Mouse (Mus musculus) MEL (cell line): Measurements from ENCODE around the gene Atp11b. TPM values are rescaled to one million over a fixed set of nuclear protein-coding genes. Genes with fewer than 3 reads are reported as not detected.

Experiments
- DNase-seq: peaks from one replicate; pipeline ENCODE4 v3.0.0; 2011; ENCODE audit warnings: low read depth, low spot score
- H3K27ac ChIP-seq: 2 replicates; pipeline ENCODE4 v1.5.1; 2012; ENCODE audit warnings: low read depth, mild to moderate bottlenecking, control low read depth, low read length, moderate library complexity; ENCODE audit not compliant: control insufficient read depth
- H3K27me3 ChIP-seq, 2 experiments: fragments of 150-350 bp in 1 of 2; sonication (generic) in 1 of 2; 2 replicates each; pipeline ENCODE4 v1.6.1; 2012; ENCODE audit warnings: low read length in 2 of 2, mild to moderate bottlenecking in 2 of 2, improper control_type of control experiment in 1 of 2, moderate library complexity in 1 of 2; ENCODE audit not compliant: insufficient read depth in 2 of 2, control insufficient read depth in 1 of 2
- H3K36me3 ChIP-seq, 2 experiments: 2 replicates each; pipeline ENCODE4 v1.6.1; 2012 to 2014; ENCODE audit warnings: low read length in 2 of 2, improper control_type of control experiment in 1 of 2, inconsistent platforms in 1 of 2, mild to moderate bottlenecking in 1 of 2; ENCODE audit not compliant: insufficient read depth in 2 of 2, control insufficient read depth in 1 of 2
- H3K4me1 ChIP-seq, 2 experiments: fragments of 150-350 bp in 1 of 2; sonication (generic) in 1 of 2; 2 replicates each; pipeline ENCODE4 v1.6.1; 2012; ENCODE audit warnings: low read length in 2 of 2, improper control_type of control experiment in 1 of 2, mild to moderate bottlenecking in 1 of 2; ENCODE audit not compliant: insufficient read depth in 2 of 2, control insufficient read depth in 1 of 2
- H3K4me3 ChIP-seq, 2 experiments: fragments of 150-350 bp in 1 of 2; sonication (generic) in 1 of 2; 2 replicates each; pipeline ENCODE4 v1.5.1; 2012; ENCODE audit warnings: low read depth in 2 of 2, low read length in 2 of 2, mild to moderate bottlenecking in 2 of 2, moderate library complexity in 2 of 2, control low read depth in 1 of 2, improper control_type of control experiment in 1 of 2; ENCODE audit not compliant: control insufficient read depth in 1 of 2, insufficient read depth in 1 of 2
- H3K79me2 ChIP-seq: 2 replicates; pipeline ENCODE4 v1.6.1; 2012; ENCODE audit warnings: mild to moderate bottlenecking, low read length, moderate library complexity; ENCODE audit not compliant: control insufficient read depth, poor library complexity, insufficient read depth
- H3K9ac ChIP-seq: 2 replicates; pipeline ENCODE4 v1.6.1; 2012; ENCODE audit warnings: low read depth, mild to moderate bottlenecking, control low read depth, low read length, moderate library complexity; ENCODE audit not compliant: control insufficient read depth, poor library complexity, severe bottlenecking
- H3K9me3 ChIP-seq: fragments of 150-350 bp; sonication (generic); replicated peaks from 2 replicates; pipeline ENCODE4 v1.6.1; 2012; ENCODE audit warnings: mild to moderate bottlenecking, low read length, improper control_type of control experiment, moderate library complexity; ENCODE audit not compliant: insufficient read depth
- CHD1 ChIP-seq: IDR thresholded peaks from 2 replicates; pipeline ENCODE4 v1.6.1; 2012; ENCODE audit warnings: low read depth, mild to moderate bottlenecking, inconsistent platforms, low read length, improper control_type of control experiment
- GABPA ChIP-seq: IDR thresholded peaks from 2 replicates; pipeline ENCODE4 v1.6.1; 2012; ENCODE audit warnings: low read depth, mild to moderate bottlenecking, inconsistent platforms, low read length, improper control_type of control experiment, moderate library complexity
- HCFC1 ChIP-seq: IDR thresholded peaks from 2 replicates; pipeline ENCODE4 v1.6.1; 2012; ENCODE audit warnings: low read depth, mild to moderate bottlenecking, inconsistent platforms, low read length, improper control_type of control experiment, moderate library complexity
- JUND ChIP-seq: IDR thresholded peaks from 2 replicates; pipeline ENCODE4 v1.6.1; 2011; ENCODE audit warnings: low read depth, mild to moderate bottlenecking, improper control_type of control experiment, low read length
- KAT2A ChIP-seq: conservative IDR thresholded peaks from 2 replicates; pipeline ENCODE4 v1.6.1; 2012; ENCODE audit warnings: low read depth, low read length, improper control_type of control experiment, inconsistent platforms
- MXI1 ChIP-seq: IDR thresholded peaks from 2 replicates; pipeline ENCODE4 v1.6.1; 2011; ENCODE audit warnings: mild to moderate bottlenecking, low read depth, low read length, improper control_type of control experiment
- MYB ChIP-seq: IDR thresholded peaks from 2 replicates; pipeline ENCODE4 v1.6.1; 2011; ENCODE audit warnings: mild to moderate bottlenecking, low read depth, low read length, improper control_type of control experiment
- MYC ChIP-seq: IDR thresholded peaks from 2 replicates; pipeline ENCODE4 v1.6.1; 2011; ENCODE audit warnings: low read depth, mild to moderate bottlenecking, low read length, improper control_type of control experiment, moderate library complexity
- NELFE ChIP-seq: IDR thresholded peaks from 2 replicates; pipeline ENCODE4 v1.6.1; 2011; ENCODE audit warnings: low read depth, low read length, improper control_type of control experiment
- RCOR1 ChIP-seq: IDR thresholded peaks from 2 replicates; pipeline ENCODE4 v1.6.1; 2012; ENCODE audit warnings: low read depth, mild to moderate bottlenecking, inconsistent platforms, low read length, improper control_type of control experiment
- SMC3 ChIP-seq: IDR thresholded peaks from 2 replicates; pipeline ENCODE4 v1.6.1; 2011; ENCODE audit warnings: low read depth, low read length, improper control_type of control experiment
- TAL1 ChIP-seq: IDR thresholded peaks from 2 replicates; pipeline ENCODE4 v1.6.1; 2012; ENCODE audit warnings: mild to moderate bottlenecking, inconsistent platforms, low read length, moderate library complexity, mixed read lengths
- USF1 ChIP-seq: IDR thresholded peaks from 2 replicates; pipeline ENCODE4 v1.6.1; 2014; ENCODE audit warnings: low read depth, mild to moderate bottlenecking, inconsistent platforms, low read length, improper control_type of control experiment, moderate library complexity
- USF2 ChIP-seq, 2 experiments: IDR thresholded peaks; 2 replicates each; pipeline ENCODE4 v1.6.1; 2011 to 2012; ENCODE audit warnings: improper control_type of control experiment in 2 of 2, low read length in 2 of 2, borderline replicate concordance in 1 of 2, inconsistent platforms in 1 of 2, low read depth in 1 of 2, mild to moderate bottlenecking in 1 of 2; ENCODE audit not compliant: insufficient read depth in 1 of 2
- ZC3H11A ChIP-seq: IDR thresholded peaks from 2 replicates; pipeline ENCODE4 v1.6.1; 2012; ENCODE audit warnings: low read depth, mild to moderate bottlenecking, inconsistent platforms, low read length, improper control_type of control experiment
- ZKSCAN1 ChIP-seq: IDR thresholded peaks from 2 replicates; pipeline ENCODE4 v1.6.1; 2012; ENCODE audit warnings: low read depth, mild to moderate bottlenecking, inconsistent platforms, low read length, improper control_type of control experiment, moderate library complexity
- polyA plus RNA-seq, 2 experiments: library from polyadenylated mRNA; stranded (reverse) in 1 of 2; unstranded in 1 of 2; fragments of >175 nt in 1 of 2; fragments of >200 nt in 1 of 2; gene quantifications; 2 replicates each; pipeline versions ENCODE4 v1.2.1 to v1.2.4; 2012; ENCODE audit warnings: low replicate concordance in 2 of 2, low read depth in 1 of 2; ENCODE audit not compliant: insufficient read length in 2 of 2, insufficient read depth in 1 of 2, missing spikeins in 1 of 2
- total RNA-seq: library from RNA; depleted of rRNA; stranded (reverse); fragments of 300-350 nt; gene quantifications from 2 replicates; pipeline ENCODE4 v1.2.3, GENCODE M21; 2012

The Atp11b gene
- total and polyA plus RNA-seq, 3 experiments, result 25.9 to 57.9 (median 52.3) TPM

GRCm38 (mm10) chr3:35725096-35725495 lies 28.8 kb upstream of the Atp11b start:
- Histone ChIP-seq H3K9ac (no peak overlapping the region), H3K4me1 (peaks cover 0 to 15% of the 10 kb centered on the region in 2 experiments; a peak in 3 of 4 replicates), H3K27ac (no peak overlapping the region), H3K9me3 (no peaks in the 10 kb centered on the region)
- DNase-seq, result no peak
- TF ChIP-seq USF2 (IDR thresholded peaks at IDR 0.05; ENCODE audit: borderline replicate concordance in 1 of 2, insufficient read depth in 1 of 2, low read depth in 1 of 2, low read length in 2 of 2), result no peak
- no peak for TF ChIP-seq TAL1
- TF ChIP-seq SMC3, result no peak
- TF ChIP-seq RCOR1, result no peak
- no peak for TF ChIP-seq JUND
- TF ChIP-seq MXI1, result no peak
- TF ChIP-seq HCFC1, result no peak
- no peak for TF ChIP-seq MYC
- no peak for TF ChIP-seq NELFE
- TF ChIP-seq USF1, result no peak
- no peak for TF ChIP-seq MYB
- TF ChIP-seq CHD1, result no peak
- no peak for TF ChIP-seq GABPA
- TF ChIP-seq, all 39 proteins: peak for 0
- Histone ChIP-seq H3K4me3 (no peak overlapping the region), H3K27me3 (no peaks in the 10 kb centered on the region), H3K79me2 (no peaks in the 10 kb centered on the region), H3K36me3 (peaks cover 0 to 15% of the 10 kb centered on the region in 2 experiments; a peak in 2 of 4 replicates)

- TF ChIP-seq SMC3, result no peak
- no peak for TF ChIP-seq ZC3H11A
- TF ChIP-seq KAT2A, result no peak
- no peak for TF ChIP-seq GABPA
- TF ChIP-seq ZKSCAN1, result no peak
- H3K79me2 ChIP-seq, result no peaks in the 10 kb centered on the region
- H3K27ac ChIP-seq, result no peak overlapping the region
- H3K36me3 ChIP-seq, result peaks cover 0 to 8% of the 10 kb centered on the region in 2 experiments; a peak in 2 of 4 replicates
- H3K9ac ChIP-seq, result no peak overlapping the region
- H3K9me3 ChIP-seq, result no peaks in the 10 kb centered on the region
- H3K4me1 ChIP-seq, result peaks cover 5 to 8% of the 10 kb centered on the region in 2 experiments
- DNase-seq, result no peak
- H3K27me3 ChIP-seq, result no peaks in the 10 kb centered on the region
- H3K4me3 ChIP-seq, result no peak overlapping the region
Measured at GRCm38 (mm10) chr3:35726936-35727335, 27.0 kb upstream of the Atp11b start.
